Mouse (Mus musculus): ENCODE data around the gene Esrrg. TPM values are rescaled to one million over a fixed set of nuclear protein-coding genes. Genes with fewer than 3 reads are reported as not detected.
A peak's percentile ranks its signal among the peaks of the same experiment; 100 is the strongest.

Gene Esrrg
- 1.3 and 1.8 TPM in 2 replicates for polyA plus RNA-seq (2016; fragmentation: Nextera tagmentation; extraction: Ambion mirVana)

DNA sequence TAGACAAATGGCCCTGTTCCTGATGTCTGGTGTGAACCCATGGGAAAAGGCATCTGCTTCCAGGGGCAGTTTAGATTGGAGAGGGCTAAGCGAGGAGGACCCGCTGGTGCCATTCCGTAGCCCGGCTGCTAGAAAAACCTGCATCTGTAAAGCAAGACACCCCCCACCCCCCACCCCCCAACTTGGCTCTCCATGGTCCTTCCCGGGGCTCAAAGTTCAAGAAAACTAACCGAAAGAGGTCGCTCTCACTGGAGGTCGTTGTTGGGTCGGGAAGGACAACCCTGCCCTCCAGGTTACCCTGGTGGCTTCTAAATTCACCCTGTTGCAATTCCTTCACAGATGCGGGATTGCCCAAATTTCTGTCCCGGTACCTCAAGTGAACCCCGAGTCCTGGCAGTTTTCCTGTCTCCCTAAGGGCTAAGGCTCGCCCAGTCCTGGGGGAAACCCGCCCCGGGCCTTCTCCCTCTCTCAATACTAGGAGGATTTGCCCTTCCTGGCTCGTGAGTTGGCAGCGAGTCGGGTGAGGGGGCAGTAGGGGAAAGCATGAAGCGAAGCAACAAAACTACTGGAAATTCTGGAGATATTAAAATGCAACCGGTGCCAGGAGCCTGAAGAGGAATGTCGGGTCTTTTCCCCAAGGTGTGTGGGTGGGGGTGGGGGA, at the start of gene Esrrg:
TSS of gene Esrrg (plus strand) at position 531 of the 661 bp plus-strand sequence.
- H3K27ac ChIP-seq, result peak within 1 kb of the TSS; percentile 58
- peaks cover 99% of the 10 kb centered on the region for H3K27me3 ChIP-seq (ENCODE audit: poor library complexity, severe bottlenecking)
- peak within 1 kb of the TSS; percentile 57 for H3K4me3 ChIP-seq
- H3K9me3 ChIP-seq, result no peaks in the 10 kb centered on the region
- WGBS, result under 1% methylated on average over 21 of the region's 21 CpGs
- no peaks in the 10 kb centered on the region for H3K36me3 ChIP-seq (replicated peaks)
- DNase-seq (ENCODE audit: extremely low spot score, low spot score), result peak; percentile 49
- peaks cover 71% of the 10 kb centered on the region for H3K4me1 ChIP-seq

DNA sequence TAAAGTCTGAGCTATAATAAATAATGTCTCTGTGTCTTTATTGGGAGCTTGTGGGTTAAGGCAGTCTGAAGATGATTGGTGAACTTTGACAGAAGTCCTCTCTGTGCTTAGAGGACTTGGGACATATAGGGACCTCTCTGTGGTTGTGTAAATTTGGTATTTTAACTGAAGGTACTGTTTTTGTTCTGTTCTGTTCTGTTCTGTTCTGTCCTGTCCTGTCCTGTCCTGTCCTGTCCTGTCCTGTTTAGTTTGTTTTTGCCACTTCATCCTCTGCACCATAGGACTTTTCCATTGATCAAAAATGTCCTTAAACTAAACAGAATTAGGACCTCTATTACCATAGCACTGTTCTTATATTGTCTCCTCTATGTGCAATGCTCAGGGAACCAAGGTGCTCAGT, 24.6 kb upstream of the Esrrg start:
- H3K9me3 ChIP-seq, result no peaks in the 10 kb centered on the region
- H3K4me3 ChIP-seq, result no peak overlapping the region
- H3K27me3 ChIP-seq (ENCODE audit: poor library complexity, severe bottlenecking), result no peaks in the 10 kb centered on the region
- H3K4me1 ChIP-seq, result no peaks in the 10 kb centered on the region
- no peak overlapping the region for H3K27ac ChIP-seq
- no peak for DNase-seq (ENCODE audit: extremely low spot score, low spot score)
- no peaks in the 10 kb centered on the region for H3K36me3 ChIP-seq (replicated peaks)

DNA sequence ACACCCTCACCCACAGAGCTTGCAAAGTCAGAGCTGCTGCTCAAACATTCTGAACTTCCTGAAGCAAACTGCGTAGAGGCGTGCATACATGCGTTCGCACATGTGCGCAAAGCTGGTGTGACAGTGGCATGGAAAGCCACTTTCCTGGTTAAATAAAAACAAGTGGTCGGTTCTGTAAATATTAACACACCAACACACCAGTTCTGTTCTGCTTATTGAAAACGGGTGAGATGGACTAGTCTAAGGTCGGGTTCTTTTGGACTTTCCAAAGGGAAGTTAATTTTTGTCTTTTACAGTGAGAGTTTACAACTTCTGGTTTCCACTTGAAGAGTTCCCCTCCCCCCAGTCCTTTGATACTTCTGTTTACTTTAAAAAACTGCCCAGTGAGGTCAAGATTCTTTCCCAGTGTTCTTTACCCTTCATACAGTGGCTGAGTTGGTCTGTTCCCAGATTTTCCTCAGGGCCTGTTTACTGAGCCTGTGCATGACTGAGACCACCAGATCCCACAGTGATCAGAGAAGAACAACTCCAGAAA, 22.0 kb upstream of the Esrrg start:
- no peaks in the 10 kb centered on the region for H3K4me1 ChIP-seq
- H3K9me3 ChIP-seq, result no peaks in the 10 kb centered on the region
- no peaks in the 10 kb centered on the region for H3K36me3 ChIP-seq (replicated peaks)
- no peak for DNase-seq (ENCODE audit: extremely low spot score, low spot score)
- no peak overlapping the region for H3K4me3 ChIP-seq
- H3K27ac ChIP-seq, result no peak overlapping the region
- H3K27me3 ChIP-seq (ENCODE audit: poor library complexity, severe bottlenecking), result no peaks in the 10 kb centered on the region
- WGBS, result 94% methylated on average over 8 of the region's 8 CpGs

DNA sequence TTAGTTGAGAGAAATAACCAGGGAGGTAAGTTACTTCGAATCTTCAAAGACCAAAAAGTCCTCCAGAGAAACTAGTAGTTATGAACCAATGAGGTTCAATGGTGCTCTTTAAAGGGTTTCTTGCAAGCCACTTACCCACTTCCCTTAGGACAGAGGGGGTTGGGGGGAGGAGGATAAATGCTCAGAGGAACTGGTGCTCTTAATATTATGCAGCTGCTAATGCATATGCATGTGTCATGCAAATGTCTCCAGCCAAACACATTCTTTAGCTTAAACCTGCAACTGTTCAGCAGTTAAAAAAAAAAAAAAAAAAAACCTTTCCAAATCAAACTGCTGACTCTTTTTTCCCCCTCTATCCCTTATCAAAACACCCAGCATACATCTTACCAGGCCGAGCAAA, 5.6 kb upstream of the Esrrg start:
- Histone ChIP-seq H3K4me1 (peaks cover 43% of the 10 kb centered on the region), H3K9me3 (peaks cover 7% of the 10 kb centered on the region), H3K27me3 (ENCODE audit: poor library complexity, severe bottlenecking) (peaks cover 66% of the 10 kb centered on the region), H3K27ac (no peak overlapping the region), H3K36me3 (replicated peaks) (no peaks in the 10 kb centered on the region), H3K4me3 (no peak overlapping the region)
- no peak for DNase-seq (ENCODE audit: extremely low spot score, low spot score)
- 46% methylated on average over 2 of the region's 2 CpGs for WGBS

DNA sequence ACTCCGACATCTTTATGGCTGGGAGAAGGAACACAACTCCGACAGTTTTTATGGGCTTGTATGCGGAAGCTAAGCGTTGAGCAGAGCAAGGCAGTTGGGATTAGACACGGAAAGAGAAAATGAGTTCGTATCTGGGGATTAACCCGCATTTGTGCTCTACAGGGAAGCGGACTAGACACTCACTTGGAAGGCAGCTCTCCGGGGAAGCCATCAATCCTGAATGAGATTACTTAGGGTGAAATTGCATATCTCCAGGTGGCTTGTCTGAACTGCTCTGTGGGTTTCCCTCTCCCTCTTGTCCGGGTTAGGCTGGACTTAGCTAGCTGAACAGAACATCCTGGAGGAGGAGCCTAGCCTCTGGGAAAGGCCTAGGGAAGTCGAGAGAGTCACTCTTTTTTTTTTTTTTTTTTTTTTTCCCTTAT, 4.5 kb upstream of the Esrrg start:
- WGBS, result under 1% methylated on average over 11 of the region's 11 CpGs
- peaks cover 77% of the 10 kb centered on the region for H3K27me3 ChIP-seq (ENCODE audit: poor library complexity, severe bottlenecking)
- peak; percentile 28 for DNase-seq (ENCODE audit: extremely low spot score, low spot score)
- peaks cover 7% of the 10 kb centered on the region for H3K9me3 ChIP-seq
- H3K27ac ChIP-seq, result no peak overlapping the region
- no peak overlapping the region for H3K4me3 ChIP-seq
- H3K4me1 ChIP-seq, result peaks cover 55% of the 10 kb centered on the region
- no peaks in the 10 kb centered on the region for H3K36me3 ChIP-seq (replicated peaks)

DNA sequence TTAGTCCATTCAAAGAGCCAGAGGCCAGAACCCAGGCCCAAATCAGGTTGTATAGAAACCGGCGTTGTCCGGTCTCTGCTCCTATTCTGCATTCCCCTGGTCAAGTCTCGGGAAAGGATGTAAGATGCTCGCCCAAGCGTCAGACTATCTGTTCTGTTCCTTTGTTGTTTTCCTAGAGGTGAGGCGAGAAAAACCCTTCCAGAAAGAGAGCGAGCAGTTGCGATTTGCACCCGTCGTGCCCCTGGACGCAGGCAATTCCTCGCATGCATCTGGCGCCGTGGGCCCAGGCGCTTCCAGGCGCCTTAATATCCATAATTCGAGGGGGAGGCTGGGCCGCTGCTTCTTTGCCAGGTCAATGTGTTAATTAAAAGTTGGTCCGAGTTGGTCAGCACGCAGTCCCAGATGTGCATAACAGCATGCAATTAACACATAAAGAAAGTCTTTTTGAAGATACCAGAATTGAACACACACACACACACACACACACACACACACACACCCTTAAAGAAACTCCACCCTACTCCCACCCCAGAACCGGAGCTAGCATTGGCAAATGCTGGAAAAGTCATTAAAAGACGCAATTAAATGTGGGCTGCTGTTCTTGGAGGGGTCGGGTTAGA, 3.8 kb upstream of the Esrrg start:
- WGBS, result 1% methylated on average over 24 of the region's 24 CpGs
- Histone ChIP-seq H3K4me3 (peak overlapping the region; percentile 35), H3K36me3 (replicated peaks) (no peaks in the 10 kb centered on the region), H3K4me1 (peaks cover 62% of the 10 kb centered on the region), H3K27me3 (ENCODE audit: poor library complexity, severe bottlenecking) (peaks cover 85% of the 10 kb centered on the region), H3K9me3 (peaks cover 7% of the 10 kb centered on the region), H3K27ac (no peak overlapping the region)
- peak; percentile 42 for DNase-seq (ENCODE audit: extremely low spot score, low spot score)

DNA sequence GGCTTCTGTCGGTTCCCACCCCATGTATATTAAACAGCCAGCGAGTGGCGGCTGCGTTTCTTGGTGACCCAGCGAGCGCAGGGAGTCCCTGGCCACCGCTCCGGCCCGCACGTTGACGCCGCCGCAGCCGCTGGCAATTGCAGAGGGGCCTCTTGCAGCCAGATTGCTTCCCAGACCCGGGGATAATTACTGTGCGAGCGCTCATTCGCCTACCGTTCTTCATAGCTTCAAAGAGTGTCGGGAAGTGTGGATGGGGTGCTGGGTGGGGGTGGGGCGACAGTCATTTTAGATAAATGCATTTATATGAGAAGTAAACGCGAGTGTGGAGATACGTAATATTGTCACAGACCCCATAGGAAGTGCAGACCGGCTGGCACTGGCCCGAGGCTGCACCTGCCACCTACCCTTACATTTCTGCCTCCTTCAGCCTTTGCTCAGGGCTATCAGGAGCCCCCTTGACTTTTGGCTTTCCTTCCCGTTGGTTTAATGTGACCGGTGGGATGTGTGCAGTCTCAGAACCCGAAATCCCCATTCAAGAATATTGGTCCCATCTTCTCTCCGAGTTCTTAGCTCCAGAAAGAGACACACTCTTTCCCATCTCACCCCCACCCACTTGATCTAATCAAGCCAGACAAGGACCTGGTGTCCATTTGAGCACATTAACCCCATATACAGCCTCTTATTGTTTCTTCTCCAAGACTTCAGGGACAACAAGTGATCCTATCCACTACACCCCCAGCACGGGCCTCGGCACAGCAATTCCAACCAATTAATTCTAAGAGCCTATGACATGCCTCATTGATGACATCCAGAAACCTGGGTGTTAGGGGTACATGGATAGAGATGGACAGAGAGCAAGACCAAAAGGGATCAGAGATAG, 3.0 kb upstream of the Esrrg start:
- WGBS, result under 1% methylated on average over 32 of the region's 32 CpGs
- Histone ChIP-seq H3K4me1 (peaks cover 66% of the 10 kb centered on the region), H3K4me3 (peak overlapping the region; percentile 35)

DNA sequence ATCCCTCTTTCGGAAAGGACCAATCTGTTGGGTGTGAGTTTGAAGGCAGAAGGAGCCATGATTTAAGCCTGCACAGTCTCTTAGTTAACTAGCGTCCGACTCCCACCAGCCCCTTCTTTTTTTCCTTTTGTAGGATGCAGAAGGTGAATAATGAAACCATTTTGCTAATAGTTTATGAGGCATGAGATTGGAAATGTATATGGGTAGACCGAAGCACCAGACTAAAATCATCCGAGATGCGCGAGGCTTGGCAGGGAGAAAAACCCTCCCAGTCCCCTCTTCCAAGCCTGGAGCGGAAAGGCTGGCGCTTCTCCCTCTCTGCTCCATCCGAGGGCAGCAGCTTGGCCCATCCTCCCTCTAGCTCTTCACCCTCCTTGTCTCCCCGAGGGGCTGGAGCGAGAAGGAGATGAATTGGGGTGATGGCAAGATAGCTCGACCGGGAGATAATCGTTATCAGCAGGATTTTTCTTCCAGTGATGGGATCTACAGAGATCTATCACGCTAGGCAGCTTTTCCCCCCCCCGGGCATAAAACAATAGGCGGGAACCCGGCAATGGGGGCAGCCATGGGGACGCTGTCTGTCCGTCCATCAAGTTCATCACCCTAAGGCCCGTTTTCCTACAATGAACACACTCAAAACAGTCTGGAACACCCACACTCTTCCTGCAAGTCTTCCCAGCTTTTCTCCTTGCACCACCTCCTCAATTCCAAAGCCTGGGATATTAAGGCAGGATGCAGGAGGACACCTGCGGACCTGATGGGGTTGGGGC, 2.1 kb upstream of the Esrrg start:
- peak; percentile 35 for DNase-seq (ENCODE audit: extremely low spot score, low spot score)
- Histone ChIP-seq H3K4me3 (no peak overlapping the region; the same call in 1 of the 2 replicates), H3K27me3 (ENCODE audit: poor library complexity, severe bottlenecking) (peaks cover 100% of the 10 kb centered on the region), H3K36me3 (replicated peaks) (no peaks in the 10 kb centered on the region), H3K4me1 (peaks cover 66% of the 10 kb centered on the region), H3K27ac (no peak overlapping the region), H3K9me3 (no peaks in the 10 kb centered on the region)
- WGBS, result 1% methylated on average over 23 of the region's 23 CpGs

More for the DNA sequence above, 3.0 kb upstream of the Esrrg start:
- Histone ChIP-seq H3K27me3 (ENCODE audit: poor library complexity, severe bottlenecking) (peaks cover 93% of the 10 kb centered on the region), H3K9me3 (peaks cover 6% of the 10 kb centered on the region), H3K27ac (no peak overlapping the region), H3K36me3 (replicated peaks) (no peaks in the 10 kb centered on the region)
- peak; percentile 41 for DNase-seq (ENCODE audit: extremely low spot score, low spot score)

DNA sequence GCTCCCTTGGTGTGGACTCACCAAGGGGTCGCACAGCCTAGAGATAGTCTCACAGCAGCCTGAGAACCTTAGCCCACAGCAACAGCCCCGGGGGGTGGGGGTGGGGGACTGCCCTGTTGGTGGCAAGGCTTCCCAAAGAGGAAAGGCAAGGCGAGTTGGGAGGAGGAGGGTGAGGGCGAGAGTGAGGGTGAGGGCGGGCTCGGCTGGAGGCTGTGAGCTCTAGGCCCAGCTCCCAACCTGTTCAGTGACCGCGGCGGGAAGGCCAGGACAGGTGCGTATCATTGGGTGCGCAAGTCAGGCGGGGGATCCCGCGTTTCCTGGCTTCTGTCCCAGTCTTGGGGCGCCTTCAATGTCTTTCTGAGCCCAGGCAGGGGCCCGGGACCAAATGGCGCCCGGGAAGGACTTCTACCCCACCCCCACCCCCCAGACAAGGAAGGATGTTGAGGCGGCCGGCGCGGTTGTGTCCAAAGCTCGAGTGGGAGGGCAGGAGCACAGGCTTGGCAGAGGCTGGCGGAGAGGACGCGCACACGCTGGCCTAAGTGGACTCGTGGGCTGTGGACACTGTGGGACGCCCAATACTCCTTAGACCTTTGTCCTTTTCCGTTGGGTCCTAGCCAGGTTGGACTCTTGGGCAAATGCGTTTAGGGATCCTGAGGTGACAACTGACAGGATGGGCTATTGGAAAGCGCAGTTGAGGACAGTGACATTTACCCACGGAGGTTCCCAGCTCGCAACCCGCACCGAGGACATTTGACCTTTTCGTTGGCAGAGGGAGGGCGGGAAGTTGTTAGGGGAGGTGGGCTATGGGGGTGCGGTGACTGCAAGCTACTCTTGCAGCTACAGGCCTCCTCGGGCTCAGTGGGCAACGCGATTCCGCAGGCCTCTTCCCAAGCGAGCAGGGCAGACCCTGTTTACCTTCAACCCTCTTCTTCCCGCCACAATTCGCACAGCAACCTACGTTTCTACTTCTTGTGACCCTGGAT, 1.2 kb upstream of the Esrrg start:
- DNase-seq (ENCODE audit: extremely low spot score, low spot score), result peak; percentile 31
- Histone ChIP-seq H3K27me3 (ENCODE audit: poor library complexity, severe bottlenecking) (peaks cover 100% of the 10 kb centered on the region), H3K27ac (no peak overlapping the region), H3K36me3 (replicated peaks) (no peaks in the 10 kb centered on the region), H3K4me3 (peak overlapping the region; percentile 57), H3K4me1 (peaks cover 71% of the 10 kb centered on the region), H3K9me3 (no peaks in the 10 kb centered on the region)
- under 1% methylated on average over 47 of the region's 47 CpGs for WGBS

DNA sequence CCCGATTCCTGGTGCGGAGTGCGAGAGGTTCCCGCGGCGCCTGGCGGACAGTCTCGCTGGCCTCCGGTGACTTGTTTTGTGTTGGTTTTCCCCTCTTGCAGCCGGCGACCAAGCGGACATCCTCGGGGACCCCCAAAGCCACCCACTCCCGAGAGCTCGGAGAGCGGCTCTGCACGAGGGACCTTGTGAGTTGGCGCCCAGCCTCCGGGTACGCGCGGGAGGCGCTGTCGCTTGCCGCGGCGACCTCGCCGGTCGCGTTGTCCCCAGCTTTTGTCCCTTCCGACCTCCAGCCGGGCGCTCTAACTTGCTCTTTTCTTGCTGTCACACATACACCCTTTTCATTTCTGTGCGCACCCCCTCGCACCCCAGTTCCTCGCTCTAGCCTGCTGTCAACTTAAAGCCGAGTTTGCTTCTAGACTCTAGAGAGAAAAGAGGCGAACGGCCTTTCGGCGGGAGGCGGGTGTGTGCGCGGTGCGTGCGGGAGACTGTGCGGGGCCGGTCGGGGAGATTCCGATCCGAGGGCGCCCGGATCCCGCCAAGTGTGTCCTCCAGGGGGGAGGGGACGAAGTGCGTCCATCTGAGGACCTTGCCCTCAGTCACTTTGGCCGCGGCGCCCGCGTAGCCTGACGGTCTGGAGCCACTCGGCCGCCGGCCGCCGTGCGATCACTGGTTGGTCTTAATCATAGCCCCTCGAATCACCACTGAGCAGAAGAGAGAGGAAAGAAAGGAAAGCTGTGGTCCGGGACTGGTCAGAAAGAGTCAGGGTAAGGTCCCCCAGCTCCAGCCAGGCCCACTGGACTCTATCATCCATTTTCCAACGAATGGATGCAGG, 646 bp downstream of the Esrrg start:
- H3K27me3 ChIP-seq (ENCODE audit: poor library complexity, severe bottlenecking), result peaks cover 94% of the 10 kb centered on the region
- WGBS, result under 1% methylated on average over 72 of the region's 72 CpGs
- no peaks in the 10 kb centered on the region for H3K9me3 ChIP-seq
- H3K4me3 ChIP-seq, result peak overlapping the region; percentile 57
- DNase-seq (ENCODE audit: extremely low spot score, low spot score), result peak; percentile 61
- H3K4me1 ChIP-seq, result peaks cover 64% of the 10 kb centered on the region
- H3K27ac ChIP-seq, result peak overlapping the region; percentile 58
- H3K36me3 ChIP-seq (replicated peaks), result no peaks in the 10 kb centered on the region

DNA sequence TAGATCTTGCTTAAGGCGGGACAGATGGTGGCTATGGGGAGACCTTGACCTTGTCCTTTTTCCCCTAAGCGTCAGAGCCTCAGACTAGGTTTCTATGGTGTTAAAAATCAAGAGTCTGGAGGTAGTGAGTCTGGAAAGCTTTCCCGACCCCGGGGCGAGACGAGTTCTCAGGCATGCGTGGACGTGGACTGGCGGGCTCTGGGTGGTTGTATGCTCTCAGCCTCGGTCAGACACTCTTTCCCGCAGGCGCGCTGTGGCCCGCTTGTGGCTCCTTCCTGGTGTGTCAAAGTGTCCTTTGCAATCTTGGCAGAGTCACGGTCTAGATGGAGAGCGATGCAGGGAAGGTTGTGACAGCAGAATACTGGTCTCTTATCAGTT, 1.3 kb downstream of the Esrrg start:
- peaks cover 58% of the 10 kb centered on the region for H3K4me1 ChIP-seq
- no peaks in the 10 kb centered on the region for H3K36me3 ChIP-seq (replicated peaks)
- H3K27ac ChIP-seq, result no peak overlapping the region
- peak overlapping the region; percentile 57 for H3K4me3 ChIP-seq
- 2% methylated on average over 16 of the region's 16 CpGs for WGBS
- H3K27me3 ChIP-seq (ENCODE audit: poor library complexity, severe bottlenecking), result peaks cover 88% of the 10 kb centered on the region
- DNase-seq (ENCODE audit: extremely low spot score, low spot score), result no peak
- no peaks in the 10 kb centered on the region for H3K9me3 ChIP-seq

Data from forebrain, embryonic 10.5 days (tissue).